Mouse (Mus musculus): ENCODE measurements at regions not wholly inside any gene's neighbourhood (a gene's known extent, or its start where the extent isn't known, plus 50 kb on each side); places are given as distances from the start of the nearest gene placed in this dataset.
A peak's percentile ranks its signal among the peaks of the same experiment; 100 is the strongest.

DNA sequence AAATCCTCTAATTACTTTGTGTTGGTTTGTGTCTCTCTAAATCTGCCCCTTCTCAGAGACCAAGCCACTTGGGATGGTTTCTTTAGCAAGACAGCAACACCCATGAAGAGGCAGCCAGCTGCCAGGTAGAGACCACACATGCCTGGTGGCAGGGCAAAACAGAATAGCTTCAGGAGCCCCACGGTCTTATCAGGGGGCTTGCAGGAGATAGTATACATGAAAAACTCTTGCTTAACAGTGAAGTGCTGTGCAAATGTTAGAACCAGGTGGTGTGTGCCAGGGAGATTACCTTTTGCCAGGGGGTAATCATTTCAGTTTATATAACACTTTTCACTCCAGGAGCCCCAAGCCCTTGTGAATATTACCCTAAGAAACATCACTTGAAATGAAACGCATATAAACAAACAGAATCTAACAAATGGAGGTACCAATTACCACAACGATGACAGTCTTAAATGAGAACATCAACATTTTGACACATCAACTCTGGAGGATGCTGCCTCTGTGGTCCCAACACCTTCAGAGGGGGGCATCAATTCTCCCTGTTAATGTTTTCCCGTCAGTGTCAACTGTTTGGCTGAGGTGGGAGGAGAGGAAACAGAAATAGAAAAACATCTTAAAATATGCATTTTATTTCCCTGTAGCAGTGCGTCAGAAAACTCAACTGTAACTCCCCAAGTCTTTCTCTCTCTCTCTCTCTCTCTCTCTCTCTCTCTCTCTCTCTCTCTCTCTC is 56.3 kb upstream of the Rad23b start:
- Histone ChIP-seq H3K9me3 (no peaks in the 10 kb centered on the region), H3K27me3 (ENCODE audit: poor library complexity, severe bottlenecking) (no peaks in the 10 kb centered on the region), H3K27ac (peak overlapping the region; percentile 88), H3K4me3 (peak overlapping the region; percentile 47), H3K36me3 (replicated peaks) (no peaks in the 10 kb centered on the region), H3K4me1 (peaks cover 36% of the 10 kb centered on the region)
- WGBS = 26% methylated on average over 5 of the region's 5 CpGs
- no peak for DNase-seq (ENCODE audit: extremely low spot score, low spot score)

DNA sequence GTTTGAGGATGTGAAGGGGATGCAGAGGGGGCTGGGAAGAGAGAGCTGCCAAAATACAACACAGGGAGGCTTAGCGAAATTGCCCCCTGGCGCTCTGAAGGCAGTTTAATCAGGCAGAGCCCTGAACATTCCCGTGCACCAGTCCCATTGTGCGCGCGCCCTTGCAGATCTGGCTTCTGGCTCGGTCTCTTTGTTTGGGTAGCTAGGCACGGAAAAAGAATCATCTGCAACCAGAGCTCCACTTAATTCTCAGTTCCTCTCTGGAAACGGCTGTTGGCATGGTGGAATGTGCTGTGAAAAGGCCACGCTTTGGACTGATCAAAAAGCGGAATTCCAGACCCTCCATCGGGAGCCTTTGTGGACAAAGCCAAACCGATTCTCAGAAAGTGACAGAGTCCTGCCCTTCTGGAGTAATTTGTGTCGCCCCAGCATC is 55.6 kb upstream of the Rad23b start:
- no peaks in the 10 kb centered on the region for H3K36me3 ChIP-seq (replicated peaks)
- H3K4me1 ChIP-seq = peaks cover 33% of the 10 kb centered on the region
- DNase-seq (ENCODE audit: extremely low spot score, low spot score) = peak; percentile 87
- peak overlapping the region; percentile 47 for H3K4me3 ChIP-seq
- H3K27ac ChIP-seq = peak overlapping the region; percentile 88
- no peaks in the 10 kb centered on the region for H3K9me3 ChIP-seq
- no peaks in the 10 kb centered on the region for H3K27me3 ChIP-seq (ENCODE audit: poor library complexity, severe bottlenecking)
- WGBS = under 1% methylated on average over 14 of the region's 14 CpGs

- no peak overlapping the region for H3K4me3 ChIP-seq
- no peak for DNase-seq (ENCODE audit: extremely low spot score, low spot score)
- H3K36me3 ChIP-seq (replicated peaks) = no peaks in the 10 kb centered on the region
- H3K9me3 ChIP-seq = no peaks in the 10 kb centered on the region
- no peak overlapping the region for H3K27ac ChIP-seq
- 85% methylated on average over 3 of the region's 3 CpGs for WGBS
- H3K27me3 ChIP-seq (ENCODE audit: poor library complexity, severe bottlenecking) = no peaks in the 10 kb centered on the region
- H3K4me1 ChIP-seq = peaks cover 29% of the 10 kb centered on the region
Observed at GRCm38 (mm10) chr4:55297841-55298240, 52.0 kb upstream of the Rad23b start.
